Mouse (Mus musculus) adipocyte (in vitro differentiated cells): ENCODE data around the gene Mrtfb.

Experiments
- DNase-seq: peaks from one replicate; pipeline ENCODE4 v3.0.0-alpha.2; 2016; ENCODE audit warnings: low spot score

Mrtfb gene

GRCm38 (mm10) chr16:13255855-13256635 is at the start of gene Mrtfb:
TSS of gene Mrtfb (plus strand) at chr16:13256481.
- DNase-seq, result peak; percentile 91

- no peak for DNase-seq
Measured at GRCm38 (mm10) chr16:13207649-13208048, 48.6 kb upstream of the Mrtfb start.

DNA sequence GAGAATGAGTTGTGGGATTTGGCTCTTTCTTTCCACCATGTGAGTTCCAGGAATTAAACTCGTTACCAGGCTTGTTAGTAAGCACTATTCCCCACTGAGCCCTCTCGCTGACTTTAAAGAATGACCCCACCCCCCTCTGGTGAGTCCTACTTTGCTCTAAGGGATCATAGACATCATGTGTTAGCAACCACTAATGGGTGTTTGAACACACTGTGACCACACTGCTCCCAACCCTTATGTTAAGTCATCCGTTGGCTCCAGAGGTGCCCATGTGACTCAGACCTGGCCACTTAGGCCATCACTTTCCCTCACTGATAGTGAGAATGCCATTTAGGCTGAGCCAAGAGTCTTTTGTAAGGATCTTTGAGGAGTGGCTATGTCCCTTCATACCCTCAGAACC is 48.2 kb upstream of the Mrtfb start:
- DNase-seq, result peak; percentile 15

- DNase-seq, result no peak
Measured at GRCm38 (mm10) chr16:13212781-13213180, 43.5 kb upstream of the Mrtfb start.

DNA sequence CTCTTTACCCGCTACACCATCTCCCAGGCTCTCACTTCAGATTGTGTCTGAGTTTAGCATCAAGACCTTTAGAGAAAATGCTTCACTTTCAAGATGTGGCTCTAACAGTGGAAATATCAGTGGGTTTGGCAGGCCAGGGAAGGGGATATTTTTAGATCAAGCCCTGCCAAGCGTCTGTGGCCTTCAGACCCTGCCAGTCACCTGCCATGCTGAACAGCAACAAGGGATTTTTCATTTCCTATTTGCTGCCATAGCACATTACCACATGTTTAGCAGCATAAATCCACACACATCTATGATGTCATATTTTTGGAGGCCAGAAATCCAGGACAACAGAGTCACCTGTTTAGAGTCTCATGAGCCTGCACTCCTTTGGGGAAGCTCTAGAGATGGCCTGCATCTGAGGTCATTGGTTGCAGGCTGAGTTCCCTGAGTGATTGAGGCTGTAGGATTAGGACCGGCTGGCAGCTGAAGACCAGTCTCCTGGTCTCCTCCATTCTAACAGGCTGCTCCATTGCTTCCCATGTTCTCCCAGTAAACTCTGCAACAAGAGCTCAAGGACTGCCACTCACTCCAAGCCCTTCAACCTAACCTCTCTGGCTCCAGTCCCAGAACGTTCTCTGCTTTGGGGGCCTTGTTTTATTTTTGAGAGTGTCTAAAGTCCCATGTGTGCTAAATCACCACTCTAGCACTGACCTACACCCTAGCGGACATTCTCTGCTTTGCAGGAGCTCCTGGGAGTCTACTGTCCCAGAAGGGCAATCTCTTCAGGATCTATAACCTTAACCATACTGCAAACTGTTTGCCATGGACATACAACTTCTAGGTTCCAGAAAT is 39.9 kb upstream of the Mrtfb start:
- DNase-seq, result peak; percentile 38

- no peak for DNase-seq
Measured at GRCm38 (mm10) chr16:13217951-13218350, 38.3 kb upstream of the Mrtfb start.

- peak; percentile 58 for DNase-seq
Measured at GRCm38 (mm10) chr16:13221475-13221874, 34.8 kb upstream of the Mrtfb start.

DNA sequence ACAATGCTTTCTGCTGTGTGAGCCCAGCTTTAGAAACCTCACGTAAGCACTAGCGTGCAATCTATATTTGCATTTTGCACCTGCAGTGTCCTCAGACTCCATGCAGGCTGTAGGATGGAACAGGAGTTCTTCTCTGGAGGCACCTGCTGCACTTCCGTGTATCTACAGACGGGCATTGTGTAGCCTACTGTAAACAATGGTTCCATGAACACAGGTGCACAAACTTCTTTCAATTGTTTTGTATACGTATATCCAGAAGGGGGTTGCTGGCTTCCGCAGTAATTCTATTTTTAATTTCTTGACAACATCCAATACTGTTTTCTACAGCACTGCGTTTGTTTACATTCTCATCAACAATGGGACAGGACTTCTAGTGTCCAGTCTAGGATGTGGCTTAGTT is 24.2 kb upstream of the Mrtfb start:
- DNase-seq, result no peak

GRCm38 (mm10) chr16:13232912-13233802 is 23.1 kb upstream of the Mrtfb start:
- DNase-seq, result no peak

- DNase-seq, result no peak
Measured at GRCm38 (mm10) chr16:13239039-13239438, 17.2 kb upstream of the Mrtfb start.

GRCm38 (mm10) chr16:13239544-13239943 is 16.7 kb upstream of the Mrtfb start:
- peak; percentile 51 for DNase-seq

GRCm38 (mm10) chr16:13240326-13240725 is 16.0 kb upstream of the Mrtfb start:
- peak; percentile 70 for DNase-seq

GRCm38 (mm10) chr16:13245658-13246057 is 10.6 kb upstream of the Mrtfb start:
- no peak for DNase-seq

DNA sequence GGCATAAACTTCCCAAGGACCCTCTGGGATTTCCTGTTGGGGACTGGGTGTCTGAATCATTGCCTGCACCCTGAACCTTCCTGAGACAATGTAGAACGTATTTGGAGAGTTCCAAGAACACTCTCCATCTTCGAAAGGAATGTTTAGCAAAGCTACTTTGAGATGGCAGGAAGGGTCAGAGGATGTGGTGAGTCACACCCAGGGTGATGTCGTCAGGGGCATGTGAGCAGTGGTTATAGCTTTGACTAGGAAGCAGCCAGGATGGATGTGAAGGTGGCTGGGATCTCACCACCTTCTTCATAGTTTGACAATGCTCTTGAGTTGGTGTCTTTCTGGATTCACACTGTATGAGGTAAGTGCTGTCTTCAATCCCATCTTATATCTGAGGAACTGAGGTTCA is 9.4 kb upstream of the Mrtfb start:
- DNase-seq, result no peak

GRCm38 (mm10) chr16:13250061-13250460 is 6.2 kb upstream of the Mrtfb start:
- peak; percentile 32 for DNase-seq

DNA sequence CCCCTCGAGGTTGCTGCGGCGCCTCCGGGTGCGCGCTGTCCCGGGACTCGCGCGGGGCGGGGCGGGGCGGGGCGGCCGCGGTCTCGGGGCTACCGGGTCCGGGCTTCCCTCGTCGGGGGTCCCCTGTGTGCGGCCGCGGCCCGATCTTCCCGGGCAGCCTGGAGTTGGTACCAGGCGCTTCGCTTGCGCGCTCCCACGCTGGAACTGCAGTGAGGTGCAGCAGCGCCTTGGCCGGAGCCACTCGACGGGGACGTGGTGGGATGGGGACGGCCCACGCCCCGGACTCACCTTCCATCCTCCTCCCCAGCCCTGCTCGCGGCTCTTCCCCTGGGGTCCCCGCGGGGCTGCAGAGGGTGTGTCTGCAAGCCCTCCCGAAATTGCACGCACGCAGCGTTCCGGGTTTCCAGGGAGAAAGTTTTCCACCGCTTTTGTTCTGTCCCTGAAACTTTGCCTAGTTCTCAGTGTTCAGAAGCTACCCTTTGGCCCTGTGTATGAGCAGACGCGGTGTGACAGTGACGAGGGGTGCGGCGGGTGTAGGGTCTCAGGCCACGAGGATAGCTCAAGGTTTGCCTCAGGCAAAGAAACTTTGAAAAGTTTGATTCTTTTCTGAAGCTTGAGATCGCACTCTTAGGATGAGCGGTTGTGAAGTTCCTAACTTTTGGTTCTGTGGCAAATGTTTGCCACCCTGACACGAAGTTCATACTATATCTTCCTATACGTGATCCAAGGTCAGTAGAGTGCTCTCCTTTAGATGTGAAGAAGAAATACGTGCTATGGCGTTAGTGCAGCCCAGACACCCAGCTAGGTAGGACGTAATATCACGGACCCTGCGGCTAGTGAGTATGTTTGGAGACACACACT is 616 bp downstream of the Mrtfb start:
- DNase-seq, result peak; percentile 52

DNA sequence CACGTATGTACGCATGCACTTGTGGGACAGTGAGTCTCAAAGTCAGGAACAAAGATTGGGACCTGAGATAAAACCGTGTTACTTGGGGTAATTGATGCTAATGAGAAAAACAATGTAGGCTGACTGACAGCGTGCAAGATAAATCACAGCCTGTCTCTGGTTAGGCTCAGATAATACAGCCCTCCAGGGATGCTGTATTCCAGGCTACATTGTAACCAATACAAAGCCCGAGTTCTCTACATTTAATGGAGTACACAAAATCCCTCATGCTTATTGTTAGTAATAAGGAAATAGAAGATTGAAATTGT is 1.2 kb downstream of the Mrtfb start:
- no peak for DNase-seq

DNA sequence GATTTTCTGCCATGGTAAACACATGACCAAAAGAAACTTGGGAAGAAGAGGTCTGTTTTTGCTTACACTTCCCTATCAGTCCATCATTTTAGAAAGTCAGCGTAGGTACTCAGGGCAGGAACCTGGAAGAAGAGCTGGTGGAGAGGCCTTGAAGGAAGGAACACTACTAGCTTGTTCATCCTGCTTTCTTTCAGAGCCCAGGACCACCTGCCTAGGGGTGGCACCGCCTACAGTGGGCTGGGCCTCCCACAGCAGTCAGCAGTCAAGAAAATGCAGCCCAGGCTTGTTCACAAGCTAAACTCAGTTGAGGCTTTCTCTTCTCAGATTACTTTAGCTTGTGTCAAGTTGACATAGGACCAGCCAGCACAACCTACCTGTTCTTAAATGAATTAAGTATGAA is 2.7 kb downstream of the Mrtfb start:
- no peak for DNase-seq

DNA sequence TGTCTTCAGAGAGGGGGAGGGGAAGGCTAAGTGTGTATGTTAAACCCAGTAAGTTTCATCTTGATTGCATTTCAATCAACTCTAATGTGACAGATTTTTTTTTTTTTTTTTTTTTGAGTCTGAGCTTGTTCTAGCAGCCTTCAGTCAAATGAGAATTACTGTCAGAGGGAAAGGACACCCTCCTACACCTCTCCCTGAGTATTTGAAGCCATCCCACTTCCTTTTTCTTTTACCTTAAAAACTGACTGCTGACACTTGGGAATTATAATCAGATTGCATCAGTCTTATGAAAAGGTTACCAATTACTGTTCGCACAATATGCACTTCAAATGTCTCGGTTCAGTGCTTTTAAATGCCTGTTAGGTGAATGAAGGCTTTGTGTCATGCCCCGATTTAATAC is 10.0 kb downstream of the Mrtfb start:
- DNase-seq, result no peak

GRCm38 (mm10) chr16:13267350-13267904 is 11.1 kb downstream of the Mrtfb start:
- no peak for DNase-seq

DNA sequence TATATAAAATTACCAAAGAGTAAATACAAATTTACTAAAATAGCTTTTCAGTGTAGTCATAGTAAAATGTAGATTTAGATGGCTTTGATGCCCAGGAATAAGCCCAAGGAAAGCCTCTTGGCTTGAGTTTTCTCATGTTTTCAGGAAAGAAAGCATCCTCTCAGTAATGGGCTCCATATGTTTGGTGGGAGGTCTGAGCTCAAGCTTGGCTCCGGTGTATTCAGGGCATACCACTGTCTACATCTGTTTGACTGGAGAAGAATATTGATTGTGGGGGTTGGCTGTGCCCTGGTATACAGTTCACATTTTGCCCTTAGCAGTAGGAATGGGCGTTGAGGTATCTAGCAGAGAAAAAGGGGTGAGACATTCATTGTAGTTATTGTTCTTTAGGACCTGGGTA is 13.1 kb downstream of the Mrtfb start:
- no peak for DNase-seq
